Mouse (Mus musculus) intestine, embryonic 14.5 days (tissue): Measurements from ENCODE around the gene Hspa1a. TPM values are rescaled to one million over a fixed set of nuclear protein-coding genes. Genes with fewer than 3 reads are reported as not detected.
A peak's percentile ranks its signal among the peaks of the same experiment; 100 is the strongest.

Source experiments
- ATAC-seq: fragments of 200-750 bp; cut with Nextera tagmentation; replicated peaks from 2 replicates; pipeline ENCODE4 v1.8.0; 2017; ENCODE audit warnings: low read depth, moderate number of reproducible peaks, moderate TSS enrichment, moderate library complexity; ENCODE audit not compliant: low FRiP score, low TSS enrichment
- DNase-seq: peaks from one replicate; pipeline ENCODE4 v3.0.0-alpha.2; 2018; ENCODE audit warnings: low spot score
- H3K27ac ChIP-seq: fragments of 300-500 bp; sonication (generic); 2 replicates; pipeline ENCODE4 v1.5.1; 2014; ENCODE audit warnings: low read depth, mild to moderate bottlenecking, control low read depth
- H3K27me3 ChIP-seq: fragments of 300-500 bp; sonication (generic); replicated peaks from 2 replicates; pipeline ENCODE4 v1.6.1; 2014; ENCODE audit warnings: low read length, control low read depth; ENCODE audit not compliant: control insufficient read depth, insufficient read depth
- H3K36me3 ChIP-seq: fragments of 300-500 bp; sonication (generic); 2 replicates; pipeline ENCODE4 v1.6.1; 2014; ENCODE audit warnings: low read length, control low read depth; ENCODE audit not compliant: control insufficient read depth, insufficient read depth
- H3K4me1 ChIP-seq: fragments of 300-500 bp; sonication (generic); replicated peaks from 2 replicates; pipeline ENCODE4 v1.6.1; 2014; ENCODE audit warnings: low read length, control low read depth, mixed read lengths; ENCODE audit not compliant: control insufficient read depth, insufficient read depth
- H3K4me2 ChIP-seq: fragments of 300-500 bp; sonication (generic); 2 replicates; pipeline ENCODE4 v1.6.1; 2014; ENCODE audit warnings: low read length
- H3K4me3 ChIP-seq: fragments of 300-500 bp; sonication (generic); 2 replicates; pipeline ENCODE4 v1.5.1; 2014; ENCODE audit warnings: low read depth, low read length, control low read depth, mixed read lengths
- H3K9ac ChIP-seq: fragments of 300-500 bp; sonication (generic); 2 replicates; pipeline ENCODE4 v1.6.1; 2014; ENCODE audit warnings: mild to moderate bottlenecking, low read length
- H3K9me3 ChIP-seq: fragments of 300-500 bp; sonication (generic); 2 replicates; pipeline ENCODE4 v1.6.1; 2016; ENCODE audit warnings: low read length, control low read depth; ENCODE audit not compliant: control insufficient read depth
- WGBS: fragments of 180-500 bp; shearing (Covaris S2); extraction: QIAGEN DNeasy Blood & Tissue Kit; methylation state at CpG from one replicate; pipeline ENCODE4 v1.1.7; 2014; 5-methylcytosine and 5-hydroxymethylcytosine counted together
- polyA plus RNA-seq: library from polyadenylated mRNA; unstranded; fragments of >200 nt; fragmentation: Nextera tagmentation; extraction: Ambion mirVana; gene quantifications from 2 replicates; pipeline ENCODE4 v1.2.1, GENCODE M21; 2014

Hspa1a gene
- polyA plus RNA-seq, 1 experiment from 2014 or later, result 3.5 TPM

DNA sequence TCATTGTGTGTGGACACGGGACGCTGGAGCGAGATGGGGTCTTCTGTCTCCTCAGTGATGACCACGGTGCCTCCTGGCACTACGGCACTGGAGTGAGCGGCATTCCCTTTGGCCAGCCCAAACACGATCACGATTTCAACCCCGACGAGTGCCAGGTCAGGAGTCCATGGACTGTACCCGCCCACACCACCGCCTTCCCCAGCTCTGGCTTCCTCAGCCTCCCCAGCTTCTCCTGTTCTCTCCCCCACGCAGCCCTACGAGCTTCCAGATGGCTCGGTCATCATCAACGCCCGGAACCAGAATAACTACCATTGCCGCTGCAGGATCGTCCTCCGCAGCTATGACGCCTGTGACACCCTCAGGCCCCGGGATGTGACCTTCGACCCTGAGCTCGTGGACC lies 37.9 kb downstream of the Hspa1a start:
- Histone ChIP-seq H3K4me2 (no peak overlapping the region), H3K4me3 (no peak overlapping the region), H3K4me1 (peaks cover 6% of the 10 kb centered on the region; the same call in 1 of the 2 replicates), H3K36me3 (peaks cover 28% of the 10 kb centered on the region; the same call in 1 of the 2 replicates), H3K27me3 (no peaks in the 10 kb centered on the region), H3K9ac (no peak overlapping the region), H3K9me3 (no peaks in the 10 kb centered on the region), H3K27ac (no peak overlapping the region)
- no peak for ATAC-seq
- 73% methylated on average over 24 of the region's 24 CpGs for WGBS
- no peak for DNase-seq

DNA sequence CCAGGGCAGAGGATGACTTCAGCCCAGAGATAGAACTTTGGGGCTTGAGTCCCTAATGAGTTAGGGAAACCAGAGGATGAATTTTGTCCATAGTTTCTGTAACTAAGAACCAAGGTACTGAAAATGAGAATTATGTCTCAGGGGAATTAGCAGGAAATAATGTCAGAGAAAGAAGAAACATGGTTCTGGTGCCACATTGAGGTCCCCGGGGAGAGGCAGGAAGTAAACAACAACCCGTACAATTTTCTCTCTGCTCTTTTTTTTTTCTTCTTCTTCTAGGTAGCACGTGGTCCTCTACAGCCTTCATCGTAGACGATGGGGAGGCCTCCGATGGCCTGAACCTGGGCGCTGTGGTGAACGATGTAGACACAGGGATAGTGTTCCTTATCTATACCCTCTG lies 39.7 kb downstream of the Hspa1a start:
- no peak for ATAC-seq
- no peak for DNase-seq
- Histone ChIP-seq H3K36me3 (peaks cover 28% of the 10 kb centered on the region; the same call in 1 of the 2 replicates), H3K4me1 (peaks cover 6% of the 10 kb centered on the region; the same call in 1 of the 2 replicates), H3K4me2 (peak overlapping the region; percentile 99), H3K27ac (no peak overlapping the region), H3K9ac (peak overlapping the region; percentile 80), H3K27me3 (no peaks in the 10 kb centered on the region), H3K4me3 (peak overlapping the region; percentile 71), H3K9me3 (no peaks in the 10 kb centered on the region)
- WGBS, result 72% methylated on average over 8 of the region's 8 CpGs

DNA sequence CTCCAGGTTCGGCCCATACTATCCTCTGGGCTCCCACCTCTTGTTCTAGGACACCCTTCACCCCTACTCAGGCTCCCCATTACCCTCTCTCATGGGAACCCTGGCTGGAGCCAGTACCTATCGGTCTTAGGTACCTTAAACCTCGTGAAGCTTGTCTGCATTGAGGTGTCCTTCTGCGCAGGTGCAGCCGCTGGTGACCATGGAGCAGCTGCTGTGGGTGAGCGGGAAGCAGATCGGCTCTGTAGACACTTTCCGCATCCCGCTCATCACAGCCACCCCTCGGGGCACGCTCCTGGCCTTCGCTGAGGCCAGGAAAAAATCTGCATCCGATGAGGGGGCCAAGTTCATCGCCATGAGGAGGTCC lies 40.2 kb downstream of the Hspa1a start:
- Histone ChIP-seq H3K36me3 (peaks cover 28% of the 10 kb centered on the region; the same call in 1 of the 2 replicates), H3K9me3 (no peaks in the 10 kb centered on the region), H3K4me1 (peaks cover 6% of the 10 kb centered on the region; the same call in 1 of the 2 replicates), H3K27me3 (no peaks in the 10 kb centered on the region), H3K27ac (peak overlapping the region; percentile 38; the same call in 1 of the 2 replicates), H3K4me2 (peak overlapping the region; percentile 99), H3K9ac (peak overlapping the region; percentile 80), H3K4me3 (peak overlapping the region; percentile 71)
- DNase-seq (peak; percentile 71), ATAC-seq (peak; percentile 26)
- WGBS, result 10% methylated on average over 14 of the region's 14 CpGs

DNA sequence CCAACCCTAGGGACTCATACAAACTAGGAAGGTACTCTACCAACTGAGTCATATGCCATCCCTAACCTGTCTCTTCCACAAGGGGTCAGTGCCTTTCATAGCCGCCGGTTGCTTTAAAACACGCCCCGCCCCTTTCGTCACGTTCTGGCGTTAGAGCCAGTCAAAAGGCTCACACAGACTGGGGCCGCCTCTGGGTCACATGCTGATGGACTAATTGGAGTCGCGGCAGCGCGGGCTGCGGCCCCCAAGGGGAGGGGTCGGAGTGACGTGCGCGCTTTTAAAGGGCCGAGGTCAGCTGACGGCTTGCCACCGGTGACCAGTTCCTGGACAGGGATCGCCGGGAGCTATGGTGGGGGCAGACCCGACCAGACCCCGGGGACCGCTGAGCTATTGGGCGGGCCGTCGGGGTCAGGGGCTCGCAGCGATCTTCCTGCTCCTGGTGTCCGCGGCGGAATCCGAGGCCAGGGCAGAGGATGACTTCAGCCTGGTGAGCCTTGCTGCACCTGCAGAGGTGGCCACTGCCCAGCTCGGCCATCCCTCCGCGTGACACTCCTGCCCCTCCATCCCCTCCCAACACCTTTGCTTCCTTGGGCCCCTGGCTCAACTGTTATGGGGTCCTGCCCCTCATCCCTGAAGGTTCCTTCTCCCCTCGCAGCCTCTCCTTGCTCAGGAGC lies 40.8 kb downstream of the Hspa1a start, which contains the start of gene Neu1:
Gene Neu1, plus strand, starts transcription at position 193 of the 674 bp plus-strand sequence.
- peaks cover 27% of the 10 kb centered on the region; the same call in 1 of the 2 replicates for H3K36me3 ChIP-seq
- H3K4me3 ChIP-seq, result peak within 1 kb of the TSS; percentile 71
- under 1% methylated on average over 38 of the region's 38 CpGs for WGBS
- H3K4me2 ChIP-seq, result peak within 1 kb of the TSS; percentile 99
- peak within 1 kb of the TSS; percentile 80 for H3K9ac ChIP-seq
- H3K9me3 ChIP-seq, result no peaks in the 10 kb centered on the region
- ATAC-seq (peak; percentile 95), DNase-seq (peak; percentile 95)
- H3K27ac ChIP-seq, result peak within 1 kb of the TSS; percentile 38; the same call in 1 of the 2 replicates
- H3K4me1 ChIP-seq, result peaks cover 6% of the 10 kb centered on the region; the same call in 1 of the 2 replicates
- H3K27me3 ChIP-seq, result no peaks in the 10 kb centered on the region

DNA sequence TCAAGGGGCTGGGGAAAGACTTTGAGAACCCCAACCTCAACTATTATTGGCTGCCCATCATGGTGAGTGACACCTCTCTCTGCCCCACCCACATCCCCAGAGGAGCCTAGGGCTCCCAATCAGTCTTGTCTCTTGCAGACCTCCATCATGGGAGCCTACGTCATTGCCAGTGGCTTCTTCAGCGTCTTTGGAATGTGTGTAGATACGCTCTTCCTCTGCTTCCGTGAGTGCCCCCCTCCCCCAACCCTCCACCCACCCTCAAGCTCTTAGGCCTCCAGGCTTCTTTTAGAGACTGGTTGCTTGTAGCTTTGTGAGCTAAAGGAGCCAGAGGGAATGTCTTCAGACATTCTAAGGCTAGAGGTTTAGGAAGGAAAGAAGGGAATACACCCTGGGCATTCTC lies 43.1 kb downstream of the Hspa1a start:
- H3K27me3 ChIP-seq, result no peaks in the 10 kb centered on the region

DNA sequence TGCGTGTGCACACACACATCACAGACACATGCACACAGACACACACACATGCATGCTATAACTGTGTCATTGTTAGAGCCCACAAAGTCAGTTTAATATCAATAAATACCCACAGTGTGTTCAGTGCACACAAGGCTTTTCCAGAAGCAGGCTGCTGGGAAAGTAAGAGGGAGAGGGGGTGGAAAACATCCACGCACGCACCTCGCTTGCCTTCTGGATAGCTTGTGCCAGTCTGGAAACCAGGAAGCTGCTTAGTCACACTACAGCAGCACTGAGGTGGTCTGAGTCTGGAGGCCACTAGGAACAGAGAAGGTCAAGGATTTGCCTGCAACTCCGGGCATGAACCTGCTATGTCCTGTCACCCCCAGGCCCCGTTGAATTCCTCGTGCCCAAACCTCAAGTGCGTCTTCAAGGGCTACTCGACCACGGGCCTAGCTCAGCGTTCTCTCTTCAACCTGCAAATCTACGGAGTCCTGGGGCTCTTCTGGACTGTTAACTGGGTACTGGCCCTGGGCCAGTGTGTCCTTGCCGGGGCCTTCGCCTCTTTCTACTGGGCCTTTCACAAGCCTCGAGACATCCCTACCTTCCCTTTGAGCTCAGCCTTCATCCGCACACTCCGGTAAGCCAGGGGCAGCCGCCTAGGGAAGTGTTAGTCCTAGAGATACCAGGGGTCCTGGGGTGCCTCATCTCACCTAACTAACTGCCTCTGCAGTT lies 44.5 kb downstream of the Hspa1a start:
- Histone ChIP-seq H3K27me3 (no peaks in the 10 kb centered on the region), H3K9me3 (no peaks in the 10 kb centered on the region), H3K4me2 (no peak overlapping the region), H3K4me1 (peaks cover 6% of the 10 kb centered on the region; the same call in 1 of the 2 replicates), H3K9ac (no peak overlapping the region), H3K27ac (no peak overlapping the region), H3K4me3 (no peak overlapping the region), H3K36me3 (no peaks in the 10 kb centered on the region)
- 87% methylated on average over 18 of the region's 18 CpGs for WGBS
- no peak for ATAC-seq
- DNase-seq, result no peak

More for the DNA sequence above, 43.1 kb downstream of the Hspa1a start:
- Histone ChIP-seq H3K9me3 (no peaks in the 10 kb centered on the region), H3K4me3 (no peak overlapping the region), H3K4me2 (no peak overlapping the region), H3K36me3 (0 out of 2 replicates have a peak, but pooled peaks cover 9% of the 10 kb centered on the region), H3K27ac (no peak overlapping the region), H3K4me1 (peaks cover 6% of the 10 kb centered on the region; the same call in 1 of the 2 replicates), H3K9ac (no peak overlapping the region)
- DNase-seq, result no peak
- ATAC-seq, result no peak
- 55% methylated on average over 4 of the region's 4 CpGs for WGBS

DNA sequence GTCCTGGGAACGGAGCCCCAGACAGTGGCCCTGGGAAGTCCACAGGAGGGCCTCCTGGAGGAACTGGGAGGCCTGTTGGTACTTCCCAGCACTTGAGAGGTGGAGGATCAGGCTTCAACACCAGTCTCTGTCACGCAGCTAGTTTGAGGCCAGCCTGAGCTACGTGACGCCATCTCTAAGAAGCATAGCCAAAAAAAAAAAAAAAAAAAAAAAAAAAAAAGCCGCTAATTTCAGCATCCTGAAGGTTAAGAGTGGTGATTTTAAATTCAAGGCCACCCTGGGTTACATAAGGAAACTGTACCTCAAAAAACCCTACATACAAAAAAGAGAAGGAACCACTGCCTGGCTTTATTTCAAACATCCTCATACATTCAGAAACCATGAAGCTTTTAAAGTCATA lies 47.7 kb downstream of the Hspa1a start:
- ATAC-seq, result no peak
- Histone ChIP-seq H3K4me1 (no peaks in the 10 kb centered on the region), H3K4me2 (no peak overlapping the region), H3K27me3 (no peaks in the 10 kb centered on the region), H3K9me3 (no peaks in the 10 kb centered on the region), H3K9ac (no peak overlapping the region), H3K4me3 (no peak overlapping the region), H3K27ac (no peak overlapping the region), H3K36me3 (no peaks in the 10 kb centered on the region)
- no peak for DNase-seq
- WGBS, result 73% methylated on average over 5 of the region's 5 CpGs

DNA sequence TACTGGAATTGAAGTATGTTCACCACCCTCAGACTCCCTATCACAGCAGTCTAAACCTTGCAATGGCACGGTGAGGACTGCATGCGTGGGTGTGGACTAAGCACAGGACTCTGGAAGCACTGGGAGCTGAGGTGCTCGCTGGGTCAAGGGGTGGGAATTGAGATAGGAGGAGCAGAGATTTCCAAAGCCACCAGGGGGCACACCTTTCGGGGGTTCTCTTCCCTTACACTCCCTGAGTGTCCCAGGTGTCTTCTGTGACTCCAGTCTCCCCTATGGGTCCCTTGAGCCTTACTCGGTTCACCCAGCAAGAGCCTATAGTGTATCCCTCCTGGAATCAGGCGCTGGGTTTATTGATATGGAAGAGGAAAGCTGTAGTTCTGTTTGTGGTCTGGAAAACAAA lies 49.0 kb downstream of the Hspa1a start:
- Histone ChIP-seq H3K27ac (no peak overlapping the region), H3K4me2 (no peak overlapping the region), H3K4me1 (no peaks in the 10 kb centered on the region), H3K27me3 (no peaks in the 10 kb centered on the region), H3K9me3 (no peaks in the 10 kb centered on the region), H3K4me3 (no peak overlapping the region), H3K9ac (no peak overlapping the region), H3K36me3 (no peaks in the 10 kb centered on the region)
- ATAC-seq (no peak), DNase-seq (no peak)
- 53% methylated on average over 6 of the region's 6 CpGs for WGBS
